Mouse (Mus musculus) testis, adult 2 months (tissue): ENCODE measurements around the gene Cst7. TPM values are rescaled to one million over a fixed set of nuclear protein-coding genes. Genes with fewer than 3 reads are reported as not detected.

Experiments used
- H3K27ac ChIP-seq: fragments of 200-500 bp; 2 replicates; pipeline ENCODE4 v1.5.1; 2012; ENCODE audit warnings: low read depth, low read length; ENCODE audit not compliant: control insufficient read depth, insufficient read depth
- H3K27me3 ChIP-seq: fragments of 200-500 bp; 2 replicates; pipeline ENCODE4 v1.6.1; 2012; ENCODE audit warnings: mild to moderate bottlenecking, low read length, moderate library complexity; ENCODE audit not compliant: control insufficient read depth, insufficient read depth
- H3K36me3 ChIP-seq: fragments of 200-500 bp; 2 replicates; pipeline ENCODE4 v1.6.1; 2012; ENCODE audit warnings: mild to moderate bottlenecking, low read length; ENCODE audit not compliant: control insufficient read depth, insufficient read depth
- H3K4me1 ChIP-seq: fragments of 200-500 bp; 2 replicates; pipeline ENCODE4 v1.6.1; 2012; ENCODE audit warnings: low read length; ENCODE audit not compliant: control insufficient read depth, insufficient read depth
- H3K4me3 ChIP-seq: fragments of 200-500 bp; 2 replicates; pipeline ENCODE4 v1.5.1; 2012; ENCODE audit warnings: low read depth, mild to moderate bottlenecking, low read length, moderate library complexity, mixed read lengths; ENCODE audit not compliant: control insufficient read depth
- CTCF ChIP-seq: fragments of 200-500 bp; IDR thresholded peaks from 2 replicates; pipeline ENCODE4 v1.5.1; 2012; ENCODE audit warnings: low read depth, mild to moderate bottlenecking, inconsistent platforms, low read length, moderate library complexity; ENCODE audit not compliant: control insufficient read depth, insufficient read depth, insufficient replicate concordance
- POLR2A ChIP-seq: fragments of 200-500 bp; IDR thresholded peaks from 2 replicates; pipeline ENCODE4 v1.6.1; 2012; ENCODE audit warnings: low read depth, mild to moderate bottlenecking, inconsistent platforms, low read length, moderate library complexity; ENCODE audit not compliant: control insufficient read depth
- polyA plus RNA-seq: library from polyadenylated mRNA; depleted of rRNA; stranded (reverse); fragments of >200 nt; gene quantifications from 2 replicates; pipeline ENCODE4 v1.2.3, GENCODE M21; 2012

The Cst7 gene
- polyA plus RNA-seq, 1 experiment, result 0.46 TPM

GRCm38 (mm10) chr2:150576256-150576655 is 6.0 kb downstream of the Cst7 start:
- TF ChIP-seq CTCF (no peak), POLR2A (no peak)
- Histone ChIP-seq H3K4me1 (no peaks in the 10 kb centered on the region; the same call in 1 of the 2 replicates), H3K27ac (no peak overlapping the region), H3K36me3 (no peaks in the 10 kb centered on the region), H3K4me3 (no peak overlapping the region), H3K27me3 (no peaks in the 10 kb centered on the region)

- Histone ChIP-seq H3K27me3 (no peaks in the 10 kb centered on the region), H3K4me3 (no peak overlapping the region), H3K4me1 (no peaks in the 10 kb centered on the region), H3K36me3 (no peaks in the 10 kb centered on the region), H3K27ac (no peak overlapping the region)
- TF ChIP-seq CTCF, result no peak
- TF ChIP-seq POLR2A, result no peak
These were observed 8.4 kb downstream of the Cst7 start for GRCm38 (mm10) chr2:150578603-150579002.

GRCm38 (mm10) chr2:150579628-150580027 is 9.4 kb downstream of the Cst7 start:
- TF ChIP-seq POLR2A, result no peak
- TF ChIP-seq CTCF, result no peak
- Histone ChIP-seq H3K27ac (no peak overlapping the region), H3K36me3 (no peaks in the 10 kb centered on the region; the same call in 1 of the 2 replicates), H3K27me3 (no peaks in the 10 kb centered on the region), H3K4me3 (no peak overlapping the region), H3K4me1 (no peaks in the 10 kb centered on the region)

- Histone ChIP-seq H3K27ac (no peak overlapping the region), H3K4me1 (no peaks in the 10 kb centered on the region), H3K27me3 (no peaks in the 10 kb centered on the region), H3K4me3 (peak overlapping the region; percentile 54), H3K36me3 (peaks cover 9% of the 10 kb centered on the region)
- TF ChIP-seq POLR2A (no peak), CTCF (no peak)
These were observed 18.9 kb downstream of the Cst7 start for GRCm38 (mm10) chr2:150589076-150589475.

- H3K4me1 ChIP-seq, result no peaks in the 10 kb centered on the region
- H3K27ac ChIP-seq, result no peak overlapping the region
- no peak overlapping the region for H3K4me3 ChIP-seq
- H3K27me3 ChIP-seq, result no peaks in the 10 kb centered on the region
- TF ChIP-seq CTCF (no peak), POLR2A (no peak)
- H3K36me3 ChIP-seq, result no peaks in the 10 kb centered on the region
These were observed 25.4 kb downstream of the Cst7 start for GRCm38 (mm10) chr2:150595411-150596190.

- TF ChIP-seq CTCF, result no peak
- TF ChIP-seq POLR2A, result no peak
- Histone ChIP-seq H3K36me3 (no peaks in the 10 kb centered on the region), H3K4me3 (no peak overlapping the region), H3K27ac (no peak overlapping the region), H3K4me1 (no peaks in the 10 kb centered on the region), H3K27me3 (no peaks in the 10 kb centered on the region)
These were observed 30.0 kb downstream of the Cst7 start for GRCm38 (mm10) chr2:150600263-150600662.

- H3K27me3 ChIP-seq, result no peaks in the 10 kb centered on the region
- TF ChIP-seq POLR2A, result no peak
- no peak for TF ChIP-seq CTCF
- no peak overlapping the region for H3K27ac ChIP-seq
- H3K4me3 ChIP-seq, result no peak overlapping the region
- H3K36me3 ChIP-seq, result no peaks in the 10 kb centered on the region
- H3K4me1 ChIP-seq, result no peaks in the 10 kb centered on the region
These were observed 32.0 kb downstream of the Cst7 start for GRCm38 (mm10) chr2:150602166-150602565.

GRCm38 (mm10) chr2:150604802-150605201 is 34.6 kb downstream of the Cst7 start:
- Histone ChIP-seq H3K27ac (no peak overlapping the region), H3K4me1 (0 out of 2 replicates have a peak, but pooled peaks cover 2% of the 10 kb centered on the region)

More at GRCm38 (mm10) chr2:150604802-150605201, 34.6 kb downstream of the Cst7 start:
- Histone ChIP-seq H3K27me3 (no peaks in the 10 kb centered on the region), H3K36me3 (no peaks in the 10 kb centered on the region), H3K4me3 (no peak overlapping the region)
- TF ChIP-seq POLR2A (no peak), CTCF (no peak)
